Mouse (Mus musculus) myocyte (in vitro differentiated cells): ENCODE measurements around the gene Aass.

Experiments used
- E2F4 ChIP-seq: IDR thresholded peaks from one replicate; pipeline ENCODE4 v1.6.1; 2011; ENCODE audit warnings: mild to moderate bottlenecking, control low read depth, moderate library complexity; ENCODE audit not compliant: insufficient read depth
- MAX ChIP-seq: IDR thresholded peaks from one replicate; pipeline ENCODE4 v1.6.1; 2011; ENCODE audit warnings: low read depth, mild to moderate bottlenecking, control low read depth
- MYOD1 ChIP-seq, 3 experiments: IDR thresholded peaks; one replicate each; pipeline ENCODE4 v1.6.1; 2011; ENCODE audit warnings: control low read depth in 2 of 3, low read depth in 2 of 3, mild to moderate bottlenecking in 2 of 3, moderate library complexity in 1 of 3; ENCODE audit not compliant: insufficient read length in 2 of 3, control insufficient read depth in 1 of 3
- MYOG ChIP-seq, 3 experiments: IDR thresholded peaks; one replicate each; pipeline ENCODE4 v1.6.1; 2011; ENCODE audit warnings: control low read depth in 2 of 3, low read depth in 2 of 3, mild to moderate bottlenecking in 2 of 3; ENCODE audit not compliant: insufficient read length in 2 of 3, control insufficient read depth in 1 of 3, insufficient read depth in 1 of 3
- POLR2A ChIP-seq: IDR thresholded peaks from one replicate; pipeline ENCODE4 v1.6.1; 2011; ENCODE audit warnings: low read depth, mild to moderate bottlenecking, control low read depth, moderate library complexity; ENCODE audit not compliant: insufficient read length
- POLR2AphosphoS2 ChIP-seq: IDR thresholded peaks from one replicate; pipeline ENCODE4 v1.6.1; 2011; ENCODE audit warnings: low read depth, control low read depth; ENCODE audit not compliant: insufficient read length
- REST ChIP-seq: IDR thresholded peaks from one replicate; pipeline ENCODE4 v1.6.1; 2011; ENCODE audit warnings: mild to moderate bottlenecking, control low read depth, moderate library complexity; ENCODE audit not compliant: insufficient read depth, insufficient read length
- TCF12 ChIP-seq: IDR thresholded peaks from one replicate; pipeline ENCODE4 v1.6.1; 2011; ENCODE audit warnings: mild to moderate bottlenecking, control low read depth; ENCODE audit not compliant: poor library complexity, insufficient read depth, severe bottlenecking
- TCF3 ChIP-seq: IDR thresholded peaks from one replicate; pipeline ENCODE4 v1.6.1; 2011; ENCODE audit warnings: low read depth, control low read depth; ENCODE audit not compliant: insufficient read length
- USF1 ChIP-seq: IDR thresholded peaks from one replicate; pipeline ENCODE4 v1.6.1; 2011; ENCODE audit warnings: low read depth, mild to moderate bottlenecking, control low read depth, moderate library complexity

DNA sequence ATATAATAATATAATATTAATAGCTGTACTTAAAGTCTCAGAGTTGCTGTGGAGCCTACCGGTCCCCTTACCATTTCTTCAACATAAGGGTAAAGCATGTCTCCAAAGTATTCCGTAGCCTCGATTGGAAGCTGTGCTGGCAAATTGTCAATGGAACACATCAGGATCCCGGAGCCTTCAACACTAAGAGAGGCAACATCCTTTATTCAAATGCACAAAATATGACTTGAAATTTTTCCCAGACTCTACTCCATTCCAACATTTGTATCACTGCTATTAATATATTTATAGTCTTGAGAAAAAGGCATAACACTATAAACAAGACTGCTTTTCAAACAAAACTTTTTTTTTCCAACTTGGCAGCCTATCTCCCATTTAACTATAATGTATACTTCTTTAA, 25.7 kb downstream of the Aass start:
- no peak for TF ChIP-seq POLR2A
- TF ChIP-seq MYOG (IDR thresholded peaks at IDR 0.05; ENCODE audit: control insufficient read depth in 1 of 3, insufficient read depth in 1 of 3, insufficient read length in 2 of 3, low read depth in 2 of 3): no peak
- no peak for TF ChIP-seq POLR2AphosphoS2
- TF ChIP-seq USF1: no peak
- TF ChIP-seq MAX: no peak
- no peak for TF ChIP-seq TCF12
- TF ChIP-seq E2F4: no peak
- TF ChIP-seq MYOD1 (IDR thresholded peaks at IDR 0.05; ENCODE audit: control insufficient read depth in 1 of 3, insufficient read length in 2 of 3, low read depth in 2 of 3): no peak
- TF ChIP-seq TCF3: no peak
- TF ChIP-seq REST: no peak
